Comparison of ENCODE assay signal across 8 mouse cellular contexts in genomic region chr2:91944170-91944950, GRCm38 (mm10). TPM values are rescaled to one million over a fixed set of nuclear protein-coding genes. Genes with fewer than 3 reads are reported as not detected.
DNase-seq lines count a peak whose midpoint lies in the region; ATAC-seq and TF ChIP-seq lines count a peak whose summit lies in the region.

No protein-coding gene starts in this region.

- intact Hi-C loops in heart, postnatal 36 days (cut with DNase I): loop anchor here (1.0 to 5.0 kb wide), 4 partner anchors 15 to 113 kb away; no protein-coding TSS in a partner anchor

- H3K4me1 ChIP-seq in ES-E14 (ENCODE audit: control insufficient read depth in 2 of 2, insufficient read depth in 2 of 2, low read length in 2 of 2, poor library complexity in 1 of 2): peaks cover 0 to 18% of the 10 kb centered on the region in 2 experiments; a peak in 3 of 4 replicates
- peaks cover 33% of the 10 kb centered on the region for H3K4me1 ChIP-seq in forebrain, embryonic 12.5 days

- no peaks in the 10 kb centered on the region for H3K9me3 ChIP-seq in ES-E14 (ENCODE audit: control insufficient read depth, insufficient read depth, low read depth, low read length)
- H3K9me3 ChIP-seq in forebrain, embryonic 12.5 days: no peaks in the 10 kb centered on the region

- WGBS in forebrain, embryonic 12.5 days: 45% methylated on average over 13 of the region's 13 CpGs

- no peak for DNase-seq in ES-E14 (ENCODE audit: low read depth, low spot score)
- DNase-seq in heart, postnatal 36 days: peak; percentile 82 to 83
- DNase-seq in layer of hippocampus, postnatal 10 days (ENCODE audit: low spot score in 2 of 2): peak; percentile 89
- peak; percentile 86 for DNase-seq in lung, postnatal 14 days
- DNase-seq in ovary, postnatal 14 days (ENCODE audit: low spot score): peak; percentile 74
- DNase-seq in thymus, postnatal 36 days: peak; percentile 86

- H3K36me3 ChIP-seq in ES-E14 (ENCODE audit: control insufficient read depth, insufficient read depth, low read length, poor library complexity, severe bottlenecking): peaks cover 14% of the 10 kb centered on the region
- H3K36me3 ChIP-seq in forebrain, embryonic 12.5 days (replicated peaks): peaks cover 7% of the 10 kb centered on the region; the same call in 1 of the 2 replicates

- H3K4me2 ChIP-seq in forebrain, embryonic 12.5 days: no peak overlapping the region

- in situ Hi-C loops in ES-E14 (cut with MboI; ENCODE audit: low sequenced_read_pairs in 2 of 2, unreplicated experiment in 2 of 2): no loop called here

- H3K27me3 ChIP-seq in forebrain, embryonic 12.5 days: no peaks in the 10 kb centered on the region

- peak overlapping the region; percentile 26; the same call in 1 of the 2 replicates for H3K9ac ChIP-seq in ES-E14 (ENCODE audit: insufficient read depth, low read depth, low read length, poor library complexity, severe bottlenecking)
- no peak overlapping the region for H3K9ac ChIP-seq in forebrain, embryonic 12.5 days

- H3K27ac ChIP-seq in ES-E14 (ENCODE audit: insufficient read depth, low read depth, low read length, poor library complexity, severe bottlenecking): no peak overlapping the region
- no peak overlapping the region for H3K27ac ChIP-seq in forebrain, embryonic 12.5 days

- 0 out of 2 replicates have a peak, but pooled peaks have one; percentile 36 for ATAC-seq in cerebellum, adult (ENCODE audit: insufficient number of reproducible peaks, low FRiP score, low TSS enrichment)
- peak; percentile 74 for ATAC-seq in forebrain, embryonic 12.5 days (ENCODE audit: low FRiP score)

- peak overlapping the region in 1 of 2 experiments; percentile 20; a peak in 2 of 4 replicates for H3K4me3 ChIP-seq in ES-E14 (ENCODE audit: insufficient read depth in 1 of 2, low read depth in 1 of 2, low read length in 2 of 2, poor library complexity in 1 of 2, severe bottlenecking in 1 of 2)
- no peak overlapping the region for H3K4me3 ChIP-seq in forebrain, embryonic 12.5 days (replicated peaks)

TF ChIP-seq in ES-E14, 5 proteins besides CTCF, POLR2A, EP300 and RAD21:
- TF ChIP-seq ZNF384 (IDR thresholded peaks at IDR 0.05; ENCODE audit: low read depth, low read length) (no peak), ZC3H11A (IDR thresholded peaks at IDR 0.05; ENCODE audit: borderline replicate concordance, low read depth, low read length) (no peak), HCFC1 (IDR thresholded peaks at IDR 0.05; ENCODE audit: borderline replicate concordance, insufficient read depth, low read length) (no peak), MAFK (IDR thresholded peaks at IDR 0.05; ENCODE audit: insufficient read depth, low read depth, low read length) (no peak), CHD2 (IDR thresholded peaks at IDR 0.05; ENCODE audit: low read depth, low read length) (no peak)

RNA-seq across cellular contexts. Expression of gene Gm9821, which starts 1.1 kb away (rescaled TPM):
- total RNA-seq in ES-E14 (2012; rRNA removed): 0.18 and 0.79 TPM in 2 replicates
- 0.46 and 0.52 TPM in 2 replicates for polyA plus RNA-seq in forebrain, embryonic 12.5 days (2016; fragmentation: Nextera tagmentation; extraction: Ambion mirVana)
- not detected for total RNA-seq in heart, postnatal 36 days (2021)
- total RNA-seq in layer of hippocampus, postnatal 10 days (2021): not detected

RNA-seq across cellular contexts. Expression of gene Mdk, which starts 12.3 kb away (rescaled TPM):
- 345 and 362 TPM in 2 replicates for total RNA-seq in ES-E14 (2012; rRNA removed)
- 834 and 889 TPM in 2 replicates for polyA plus RNA-seq in forebrain, embryonic 12.5 days (2016; fragmentation: Nextera tagmentation; extraction: Ambion mirVana)
- 1 to 10 TPM; 2.4 to 3.9 TPM for total RNA-seq in heart, postnatal 36 days (2021)
- total RNA-seq in layer of hippocampus, postnatal 10 days (2021): 10 to 100 TPM; 44.3 to 49.4 TPM

RNA-seq across cellular contexts. Expression of gene Chrm4, which starts 17.3 kb away (rescaled TPM):
- total RNA-seq in ES-E14 (2012; rRNA removed): 5.6 and 9.5 TPM in 2 replicates
- polyA plus RNA-seq in forebrain, embryonic 12.5 days (2016; fragmentation: Nextera tagmentation; extraction: Ambion mirVana): 0.31 and 0.72 TPM in 2 replicates
- total RNA-seq in heart, postnatal 36 days (2021): not detected
- total RNA-seq in layer of hippocampus, postnatal 10 days (2021): 10 to 100 TPM; 20.0 to 21.3 TPM

RNA-seq across cellular contexts. Expression of gene Dgkz, which starts 31.3 kb away (rescaled TPM):
- 47.0 and 59.0 TPM in 2 replicates for total RNA-seq in ES-E14 (2012; rRNA removed)
- 24.4 and 28.5 TPM in 2 replicates for polyA plus RNA-seq in forebrain, embryonic 12.5 days (2016; fragmentation: Nextera tagmentation; extraction: Ambion mirVana)
- total RNA-seq in heart, postnatal 36 days (2021): 10 to 100 TPM; 48.4 to 51.2 TPM
- 100 to 1,000 TPM; 313 to 336 TPM for total RNA-seq in layer of hippocampus, postnatal 10 days (2021)

Comparison
In these comparisons a context has a peak if more than half of its experiments do, and no peak if none do; other contexts are left out.
1. RNA of gene Mdk, which starts 12.3 kb away (total RNA-seq): 345 to 362 TPM in ES-E14 and 44.3 to 49.4 TPM in layer of hippocampus, postnatal 10 days; 2.4 to 3.9 TPM in heart, postnatal 36 days; every median in the first group is over 4 times any median in the second.